Mouse (Mus musculus) myocyte (in vitro differentiated cells): ENCODE measurements around the gene Hoxd9. TPM values are rescaled to one million over a fixed set of nuclear protein-coding genes. Genes with fewer than 3 reads are reported as not detected.

Experiments used
- H3K27me3 ChIP-seq: one replicate; pipeline ENCODE4 v1.6.1; 2011; ENCODE audit not compliant: control insufficient read depth, insufficient read depth, insufficient read length
- H3K36me3 ChIP-seq: one replicate; pipeline ENCODE4 v1.6.1; 2011; ENCODE audit not compliant: control insufficient read depth, insufficient read depth
- H3K4me2 ChIP-seq: one replicate; pipeline ENCODE4 v1.6.1; 2011; ENCODE audit warnings: low read depth, control low read depth
- H3K4me3 ChIP-seq: one replicate; pipeline ENCODE4 v1.5.1; 2011; ENCODE audit warnings: mild to moderate bottlenecking, control low read depth, moderate library complexity
- H3K79me2 ChIP-seq: one replicate; pipeline ENCODE4 v1.6.1; 2011; ENCODE audit not compliant: control insufficient read depth, insufficient read depth
- H3ac ChIP-seq: one replicate; pipeline ENCODE4 v1.6.1; 2011; ENCODE audit not compliant: control insufficient read depth, insufficient read length
- CEBPB ChIP-seq: IDR thresholded peaks from 2 replicates; pipeline ENCODE4 v1.6.1; 2011; ENCODE audit warnings: mild to moderate bottlenecking, moderate library complexity; ENCODE audit not compliant: poor library complexity, insufficient read depth, severe bottlenecking
- E2F4 ChIP-seq: IDR thresholded peaks from one replicate; pipeline ENCODE4 v1.6.1; 2011; ENCODE audit warnings: mild to moderate bottlenecking, control low read depth, moderate library complexity; ENCODE audit not compliant: insufficient read depth
- MAX ChIP-seq: IDR thresholded peaks from one replicate; pipeline ENCODE4 v1.6.1; 2011; ENCODE audit warnings: low read depth, mild to moderate bottlenecking, control low read depth
- MYOD1 ChIP-seq, 3 experiments: IDR thresholded peaks; one replicate each; pipeline ENCODE4 v1.6.1; 2011; ENCODE audit warnings: control low read depth in 2 of 3, low read depth in 2 of 3, mild to moderate bottlenecking in 2 of 3, moderate library complexity in 1 of 3; ENCODE audit not compliant: insufficient read length in 2 of 3, control insufficient read depth in 1 of 3
- MYOG ChIP-seq, 3 experiments: IDR thresholded peaks; one replicate each; pipeline ENCODE4 v1.6.1; 2011; ENCODE audit warnings: control low read depth in 2 of 3, low read depth in 2 of 3, mild to moderate bottlenecking in 2 of 3; ENCODE audit not compliant: insufficient read length in 2 of 3, control insufficient read depth in 1 of 3, insufficient read depth in 1 of 3
- POLR2A ChIP-seq: IDR thresholded peaks from one replicate; pipeline ENCODE4 v1.6.1; 2011; ENCODE audit warnings: low read depth, mild to moderate bottlenecking, control low read depth, moderate library complexity; ENCODE audit not compliant: insufficient read length
- POLR2AphosphoS2 ChIP-seq: IDR thresholded peaks from one replicate; pipeline ENCODE4 v1.6.1; 2011; ENCODE audit warnings: low read depth, control low read depth; ENCODE audit not compliant: insufficient read length
- REST ChIP-seq: IDR thresholded peaks from one replicate; pipeline ENCODE4 v1.6.1; 2011; ENCODE audit warnings: mild to moderate bottlenecking, control low read depth, moderate library complexity; ENCODE audit not compliant: insufficient read depth, insufficient read length
- SRF ChIP-seq: IDR thresholded peaks from one replicate; pipeline ENCODE4 v1.6.1; 2011; ENCODE audit warnings: low read depth; ENCODE audit not compliant: control insufficient read depth, insufficient read length
- TCF12 ChIP-seq: IDR thresholded peaks from one replicate; pipeline ENCODE4 v1.6.1; 2011; ENCODE audit warnings: mild to moderate bottlenecking, control low read depth; ENCODE audit not compliant: poor library complexity, insufficient read depth, severe bottlenecking
- TCF3 ChIP-seq: IDR thresholded peaks from one replicate; pipeline ENCODE4 v1.6.1; 2011; ENCODE audit warnings: low read depth, control low read depth; ENCODE audit not compliant: insufficient read length
- USF1 ChIP-seq: IDR thresholded peaks from one replicate; pipeline ENCODE4 v1.6.1; 2011; ENCODE audit warnings: low read depth, mild to moderate bottlenecking, control low read depth, moderate library complexity
- polyA plus RNA-seq: library from polyadenylated mRNA; unstranded; fragments of >200 nt; fragmentation: generic; extraction: Trizol; gene quantifications from one replicate; pipeline ENCODE4 v1.2.1, GENCODE M21; 2012; ENCODE audit warnings: missing spikeins

Hoxd9 gene
- polyA plus RNA-seq, 1 experiment, result not detected

GRCm38 (mm10) chr2:74699053-74699430 is 1.5 kb downstream of the Hoxd9 start:
- no peak overlapping the region for H3K4me3 ChIP-seq
- H3K79me2 ChIP-seq, result no peaks in the 10 kb centered on the region
- no peaks in the 10 kb centered on the region for H3K36me3 ChIP-seq
- no peak overlapping the region for H3K4me2 ChIP-seq
- TF ChIP-seq SRF (no peak), POLR2A (no peak), TCF12 (no peak), REST (no peak), E2F4 (no peak), MAX (no peak), CEBPB (no peak), USF1 (no peak), POLR2AphosphoS2 (no peak), MYOD1 (IDR thresholded peaks at IDR 0.05; ENCODE audit: control insufficient read depth in 1 of 3, insufficient read length in 2 of 3, low read depth in 2 of 3) (no peak), MYOG (IDR thresholded peaks at IDR 0.05; ENCODE audit: control insufficient read depth in 1 of 3, insufficient read depth in 1 of 3, insufficient read length in 2 of 3, low read depth in 2 of 3) (no peak), TCF3 (no peak)
- H3ac ChIP-seq, result no peak overlapping the region
- peaks cover 58% of the 10 kb centered on the region for H3K27me3 ChIP-seq

- H3K4me3 ChIP-seq, result no peak overlapping the region
- H3K79me2 ChIP-seq, result no peaks in the 10 kb centered on the region
- TF ChIP-seq MYOG (IDR thresholded peaks at IDR 0.05; ENCODE audit: control insufficient read depth in 1 of 3, insufficient read depth in 1 of 3, insufficient read length in 2 of 3, low read depth in 2 of 3) (no peak), POLR2AphosphoS2 (no peak), TCF12 (no peak), REST (no peak), MAX (no peak), CEBPB (no peak)
- H3K4me2 ChIP-seq, result no peak overlapping the region
- peaks cover 63% of the 10 kb centered on the region for H3K27me3 ChIP-seq
- H3ac ChIP-seq, result no peak overlapping the region
- H3K36me3 ChIP-seq, result no peaks in the 10 kb centered on the region
These were observed 2.4 kb downstream of the Hoxd9 start for GRCm38 (mm10) chr2:74699664-74700545.

- H3K4me2 ChIP-seq, result no peak overlapping the region
- no peak overlapping the region for H3K4me3 ChIP-seq
- TF ChIP-seq USF1 (no peak), MYOG (IDR thresholded peaks at IDR 0.05; ENCODE audit: control insufficient read depth in 1 of 3, insufficient read depth in 1 of 3, insufficient read length in 2 of 3, low read depth in 2 of 3) (no peak), CEBPB (no peak), TCF12 (no peak), REST (no peak), POLR2AphosphoS2 (no peak), SRF (no peak), E2F4 (no peak), MAX (no peak), TCF3 (no peak), POLR2A (no peak), MYOD1 (IDR thresholded peaks at IDR 0.05; ENCODE audit: control insufficient read depth in 1 of 3, insufficient read length in 2 of 3, low read depth in 2 of 3) (no peak)
- H3K27me3 ChIP-seq, result peaks cover 67% of the 10 kb centered on the region
- H3K36me3 ChIP-seq, result no peaks in the 10 kb centered on the region
- no peaks in the 10 kb centered on the region for H3K79me2 ChIP-seq
- H3ac ChIP-seq, result no peak overlapping the region
These were observed 3.1 kb downstream of the Hoxd9 start for GRCm38 (mm10) chr2:74700546-74701112.

- H3K36me3 ChIP-seq, result no peaks in the 10 kb centered on the region
- no peak for TF ChIP-seq SRF
- no peak for TF ChIP-seq REST
- TF ChIP-seq CEBPB, result no peak
- TF ChIP-seq E2F4, result no peak
- no peak for TF ChIP-seq POLR2A
- no peak for TF ChIP-seq POLR2AphosphoS2
- TF ChIP-seq MYOG (IDR thresholded peaks at IDR 0.05; ENCODE audit: control insufficient read depth in 1 of 3, insufficient read depth in 1 of 3, insufficient read length in 2 of 3, low read depth in 2 of 3), result no peak
- no peak for TF ChIP-seq MAX
- TF ChIP-seq USF1, result no peak
- TF ChIP-seq MYOD1 (IDR thresholded peaks at IDR 0.05; ENCODE audit: control insufficient read depth in 1 of 3, insufficient read length in 2 of 3, low read depth in 2 of 3), result no peak
- no peak for TF ChIP-seq TCF12
- no peak for TF ChIP-seq TCF3
- H3ac ChIP-seq, result no peak overlapping the region
- H3K4me3 ChIP-seq, result no peak overlapping the region
- H3K27me3 ChIP-seq, result peaks cover 60% of the 10 kb centered on the region
- H3K79me2 ChIP-seq, result no peaks in the 10 kb centered on the region
- peak overlapping the region; percentile 24 for H3K4me2 ChIP-seq
These were observed 4.7 kb downstream of the Hoxd9 start for GRCm38 (mm10) chr2:74701949-74702819.
